8 mouse cellular contexts compared by ENCODE assay signal in genomic region chr11:73031536-73031935, GRCm38 (mm10). TPM values are rescaled to one million over a fixed set of nuclear protein-coding genes. Genes with fewer than 3 reads are reported as not detected.
A peak's percentile ranks its signal among the peaks of the same experiment; 100 is the strongest.
DNase-seq lines count a peak whose midpoint lies in the region; ATAC-seq and TF ChIP-seq lines count a peak whose summit lies in the region.

No protein-coding gene starts in this region.

- WGBS in forebrain, embryonic 14.5 days = 67% methylated on average over 5 of the region's 5 CpGs
- 79% methylated on average over 5 of the region's 5 CpGs for WGBS in intestine, embryonic 16.5 days
- 32% methylated on average over 5 of the region's 5 CpGs for WGBS in neural tube, embryonic 15.5 days

- peak overlapping the region; percentile 55; the same call in 1 of the 2 replicates for H3K4me2 ChIP-seq in forebrain, embryonic 14.5 days (ENCODE audit: low read length)
- H3K4me2 ChIP-seq in intestine, embryonic 16.5 days (ENCODE audit: low read depth, low read length) = peak overlapping the region; percentile 73; the same call in 1 of the 2 replicates
- peak overlapping the region; percentile 72 for H3K4me2 ChIP-seq in neural tube, embryonic 15.5 days

- no peaks in the 10 kb centered on the region for H3K36me3 ChIP-seq in forebrain, embryonic 14.5 days (ENCODE audit: control insufficient read depth, insufficient read depth, low read length)
- no peaks in the 10 kb centered on the region for H3K36me3 ChIP-seq in intestine, embryonic 16.5 days (ENCODE audit: control insufficient read depth, insufficient read depth, low read length)
- peaks cover 32% of the 10 kb centered on the region for H3K36me3 ChIP-seq in neural tube, embryonic 15.5 days

- H3K27me3 ChIP-seq in forebrain, embryonic 14.5 days (replicated peaks; ENCODE audit: control insufficient read depth, insufficient read depth, low read length) = no peaks in the 10 kb centered on the region
- no peaks in the 10 kb centered on the region for H3K27me3 ChIP-seq in intestine, embryonic 16.5 days (replicated peaks; ENCODE audit: control insufficient read depth, insufficient read depth, low read length)
- no peaks in the 10 kb centered on the region for H3K27me3 ChIP-seq in neural tube, embryonic 15.5 days (replicated peaks)

- peaks cover 7% of the 10 kb centered on the region; the same call in 1 of the 2 replicates for H3K4me1 ChIP-seq in forebrain, embryonic 14.5 days (ENCODE audit: control insufficient read depth, insufficient read depth, low read length)
- peaks cover 6% of the 10 kb centered on the region for H3K4me1 ChIP-seq in intestine, embryonic 16.5 days (ENCODE audit: control insufficient read depth, insufficient read depth, low read length)
- peaks cover 13% of the 10 kb centered on the region for H3K4me1 ChIP-seq in neural tube, embryonic 15.5 days

- TF ChIP-seq CTCF in layer of hippocampus, adult 2 months (conservative IDR thresholded peaks at IDR 0.05) = no peak

- peak overlapping the region; percentile 44 for H3K4me3 ChIP-seq in layer of hippocampus, adult 2 months
- no peak overlapping the region for H3K4me3 ChIP-seq in forebrain, embryonic 14.5 days (ENCODE audit: low read depth, low read length)
- no peak overlapping the region for H3K4me3 ChIP-seq in intestine, embryonic 16.5 days (ENCODE audit: low read length)
- H3K4me3 ChIP-seq in neural tube, embryonic 15.5 days (replicated peaks) = no peak overlapping the region

- no peak for DNase-seq in layer of hippocampus, adult 2 months (ENCODE audit: low spot score in 2 of 2)
- no peak for DNase-seq in layer of hippocampus, adult 8-10 months (ENCODE audit: low spot score in 2 of 2)
- no peak for DNase-seq in forebrain, embryonic 14.5 days (ENCODE audit: low spot score)
- DNase-seq in spleen, postnatal 10 days (ENCODE audit: low spot score in 2 of 2) = no peak
- no peak for DNase-seq in layer of hippocampus, adult 18-20 months (ENCODE audit: low spot score in 2 of 2)
- DNase-seq in layer of hippocampus, adult 9-10 months (ENCODE audit: low spot score) = no peak

- H3K9ac ChIP-seq in forebrain, embryonic 14.5 days (ENCODE audit: low read length) = peak overlapping the region; percentile 43; the same call in 1 of the 2 replicates
- H3K9ac ChIP-seq in intestine, embryonic 16.5 days (ENCODE audit: low read depth, low read length) = peak overlapping the region; percentile 61; the same call in 1 of the 2 replicates
- H3K9ac ChIP-seq in neural tube, embryonic 15.5 days (replicated peaks) = no peak overlapping the region

- ATAC-seq in forebrain, embryonic 14.5 days = no peak
- no peak for ATAC-seq in intestine, embryonic 16.5 days
- no peak; the same call in 1 of the 2 replicates for ATAC-seq in neural tube, embryonic 15.5 days (ENCODE audit: low FRiP score)

- H3K27ac ChIP-seq in layer of hippocampus, adult 2 months = peak overlapping the region; percentile 77
- peak overlapping the region; percentile 15; the same call in 1 of the 2 replicates for H3K27ac ChIP-seq in forebrain, embryonic 14.5 days (ENCODE audit: low read depth, low read length)
- H3K27ac ChIP-seq in intestine, embryonic 16.5 days (ENCODE audit: low read length) = peak overlapping the region; percentile 47
- peak overlapping the region; percentile 80 for H3K27ac ChIP-seq in neural tube, embryonic 15.5 days (replicated peaks)

- H3K9me3 ChIP-seq in forebrain, embryonic 14.5 days (replicated peaks; ENCODE audit: control insufficient read depth, low read length) = no peaks in the 10 kb centered on the region
- no peaks in the 10 kb centered on the region for H3K9me3 ChIP-seq in intestine, embryonic 16.5 days (ENCODE audit: control insufficient read depth, low read length)
- H3K9me3 ChIP-seq in neural tube, embryonic 15.5 days (replicated peaks) = no peaks in the 10 kb centered on the region

RNA-seq across cellular contexts. Expression of gene Camkk1, which starts 12.7 kb away (rescaled TPM):
- 100 to 1,000 TPM; 173 to 177 TPM for total RNA-seq in layer of hippocampus, adult 2 months (2021)
- 100 to 1,000 TPM; 123 to 167 (median 149) TPM for total RNA-seq in layer of hippocampus, adult 8-10 months (2022)
- polyA plus RNA-seq in forebrain, embryonic 14.5 days (2014; fragmentation: Nextera tagmentation; extraction: Ambion mirVana) = 8.0 and 10.8 TPM in 2 replicates
- 8.1 and 8.9 TPM in 2 replicates for polyA plus RNA-seq in intestine, embryonic 16.5 days (2015; fragmentation: Nextera tagmentation; extraction: Ambion mirVana)
- 30.9 and 34.7 TPM in 2 replicates for polyA plus RNA-seq in neural tube, embryonic 15.5 days (2015; fragmentation: Nextera tagmentation; extraction: Ambion mirVana)
- total RNA-seq in layer of hippocampus, adult 18-20 months (2021) = 100 to 1,000 TPM; 175 to 178 TPM

RNA-seq across cellular contexts. Expression of gene Ncbp3, which starts 16.0 kb away (rescaled TPM):
- total RNA-seq in layer of hippocampus, adult 2 months (2021) = 10 to 100 TPM; 10.6 to 11.8 TPM
- 10 to 100 TPM in 3 of 4 experiments, 1 to 10 TPM in 1; 9.3 to 12.1 (median 11.3) TPM for total RNA-seq in layer of hippocampus, adult 8-10 months (2022)
- 5.7 and 6.5 TPM in 2 replicates for polyA plus RNA-seq in forebrain, embryonic 14.5 days (2014; fragmentation: Nextera tagmentation; extraction: Ambion mirVana)
- polyA plus RNA-seq in intestine, embryonic 16.5 days (2015; fragmentation: Nextera tagmentation; extraction: Ambion mirVana) = 7.7 and 8.3 TPM in 2 replicates
- 9.1 and 10.1 TPM in 2 replicates for polyA plus RNA-seq in neural tube, embryonic 15.5 days (2015; fragmentation: Nextera tagmentation; extraction: Ambion mirVana)
- 10 to 100 TPM in 1 of 2 experiments, 1 to 10 TPM in 1; 9.3 to 10.4 TPM for total RNA-seq in layer of hippocampus, adult 18-20 months (2021)

RNA-seq across cellular contexts. Expression of gene P2rx1, which starts 32.6 kb away (rescaled TPM):
- total RNA-seq in layer of hippocampus, adult 2 months (2021) = under 1 TPM; 0.15 to 0.44 TPM
- total RNA-seq in layer of hippocampus, adult 8-10 months (2022) = under 1 TPM in 3 of 4 experiments, not detected in 1; 0.45 to 0.55 (median 0.54) TPM
- 0.53 and 0.57 TPM in 2 replicates for polyA plus RNA-seq in forebrain, embryonic 14.5 days (2014; fragmentation: Nextera tagmentation; extraction: Ambion mirVana)
- polyA plus RNA-seq in intestine, embryonic 16.5 days (2015; fragmentation: Nextera tagmentation; extraction: Ambion mirVana) = 15.7 and 16.5 TPM in 2 replicates
- 0.47 and 3.3 TPM in 2 replicates for polyA plus RNA-seq in neural tube, embryonic 15.5 days (2015; fragmentation: Nextera tagmentation; extraction: Ambion mirVana)
- total RNA-seq in layer of hippocampus, adult 18-20 months (2021) = under 1 TPM; 0.25 to 0.27 TPM

RNA-seq across cellular contexts. Expression of gene Itgae, which starts 58.8 kb away (rescaled TPM):
- total RNA-seq in layer of hippocampus, adult 2 months (2021) = under 1 TPM; 0.15 to 0.20 TPM
- total RNA-seq in layer of hippocampus, adult 8-10 months (2022) = under 1 TPM; 0.16 to 0.21 (median 0.18) TPM
- 0.11 and 0.25 TPM in 2 replicates for polyA plus RNA-seq in forebrain, embryonic 14.5 days (2014; fragmentation: Nextera tagmentation; extraction: Ambion mirVana)
- polyA plus RNA-seq in intestine, embryonic 16.5 days (2015; fragmentation: Nextera tagmentation; extraction: Ambion mirVana) = 0.37 TPM in 2 replicates
- polyA plus RNA-seq in neural tube, embryonic 15.5 days (2015; fragmentation: Nextera tagmentation; extraction: Ambion mirVana) = 0.19 and 2.7 TPM in 2 replicates
- total RNA-seq in layer of hippocampus, adult 18-20 months (2021) = under 1 TPM; 0.10 to 0.17 TPM

Comparison
In these comparisons a context has a peak if more than half of its experiments do, and no peak if none do; other contexts are left out.
1. H3K27ac ChIP-seq: peak in every context shown above with its lines; median percentile 80 in neural tube, embryonic 15.5 days; 77 in layer of hippocampus, adult 2 months; 47 in intestine, embryonic 16.5 days; 15 in forebrain, embryonic 14.5 days.